Mouse (Mus musculus) cerebellum, postnatal 4 days (tissue): ENCODE data around the gene Klf12.

Experiments
- DNase-seq, 2 experiments: peaks; one replicate each; pipeline ENCODE4 v3.0.0; 2022; ENCODE audit warnings: low spot score in 2 of 2, mixed read lengths in 1 of 2

The Klf12 gene

DNA sequence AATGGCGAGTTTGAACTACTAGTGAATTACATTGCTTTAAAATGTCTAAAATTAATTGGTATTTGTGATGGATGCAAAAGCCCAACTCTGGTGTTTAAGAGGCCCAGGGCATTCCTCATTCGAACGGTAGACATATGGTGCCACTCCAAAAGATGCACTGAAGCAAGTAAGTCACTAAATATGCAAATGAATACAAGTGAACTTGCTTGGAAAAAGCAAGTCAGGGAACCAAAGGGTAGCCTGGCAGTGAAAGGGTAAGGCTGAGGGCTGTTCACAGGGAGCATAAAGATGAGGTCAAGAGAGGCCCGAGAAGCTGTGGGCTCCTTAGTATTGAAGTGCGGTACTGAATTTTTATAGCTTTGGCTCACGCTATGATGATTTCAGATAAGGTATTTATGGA, 242.7 kb downstream of the Klf12 start:
- DNase-seq, result no peak

DNA sequence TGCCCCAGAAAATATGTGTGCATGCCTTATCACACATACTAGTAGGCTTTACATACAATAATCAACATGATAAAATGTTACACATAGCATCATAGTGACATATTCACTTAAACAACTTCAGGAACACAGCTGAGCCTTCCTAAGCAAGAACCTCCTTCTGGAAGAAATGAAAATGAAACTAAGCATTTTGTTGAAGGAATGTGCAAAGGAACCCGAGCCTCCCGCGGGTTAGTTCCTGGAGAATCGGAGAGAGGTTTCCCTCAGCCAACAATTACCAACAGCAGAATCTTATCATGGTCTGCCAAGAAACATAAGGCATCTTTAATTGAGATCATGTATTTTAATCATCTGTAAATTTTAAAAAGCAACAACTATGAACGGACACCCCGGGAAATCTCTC, 257.8 kb downstream of the Klf12 start:
- no peak for DNase-seq

GRCm38 (mm10) chr14:100017219-100017618, 267.3 kb downstream of the Klf12 start:
- DNase-seq, result no peak

DNA sequence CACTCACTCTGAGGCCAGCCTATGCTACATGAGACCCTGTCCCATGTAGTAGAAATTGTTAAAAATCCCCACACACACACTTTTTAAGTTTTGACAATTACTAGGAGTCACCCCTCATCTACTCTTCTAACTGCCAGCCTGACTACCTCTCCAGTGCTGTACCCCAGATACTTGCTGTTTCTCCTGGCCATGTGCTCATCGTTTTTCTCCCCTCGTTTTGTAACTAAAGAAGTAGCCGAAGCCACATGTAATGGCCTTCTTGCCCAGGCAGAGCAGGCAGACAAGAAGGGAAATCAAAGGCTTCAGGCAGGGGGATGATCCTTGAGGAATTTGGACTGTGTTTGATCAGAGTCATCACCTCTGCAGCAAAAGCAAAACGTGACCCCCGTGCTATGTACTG, 274.0 kb downstream of the Klf12 start:
- no peak for DNase-seq

GRCm38 (mm10) chr14:100009790-100010382, 274.6 kb downstream of the Klf12 start:
- peak in 1 of 2 experiments; percentile 17 for DNase-seq

DNA sequence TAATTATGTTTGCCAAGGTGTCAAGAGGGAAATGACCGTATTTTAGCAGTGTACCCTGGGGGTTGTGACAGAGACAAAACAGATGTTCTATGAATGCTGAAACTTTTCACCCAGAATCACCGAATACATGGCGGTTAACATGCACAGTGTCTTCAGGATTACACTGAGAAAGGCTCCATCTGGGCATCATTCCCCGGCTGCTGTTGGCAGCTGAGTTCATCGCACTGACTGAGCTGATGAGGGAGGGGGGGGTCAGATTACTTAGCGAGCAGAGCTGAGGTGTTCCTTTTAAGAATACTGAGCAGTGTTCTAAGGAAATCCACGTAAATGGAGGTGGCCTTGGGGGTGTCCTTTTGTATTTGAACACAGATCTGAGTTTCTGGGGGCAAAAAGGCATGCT, 301.0 kb downstream of the Klf12 start:
- no peak for DNase-seq

GRCm38 (mm10) chr14:99981209-99981608, 303.3 kb downstream of the Klf12 start:
- DNase-seq, result no peak

DNA sequence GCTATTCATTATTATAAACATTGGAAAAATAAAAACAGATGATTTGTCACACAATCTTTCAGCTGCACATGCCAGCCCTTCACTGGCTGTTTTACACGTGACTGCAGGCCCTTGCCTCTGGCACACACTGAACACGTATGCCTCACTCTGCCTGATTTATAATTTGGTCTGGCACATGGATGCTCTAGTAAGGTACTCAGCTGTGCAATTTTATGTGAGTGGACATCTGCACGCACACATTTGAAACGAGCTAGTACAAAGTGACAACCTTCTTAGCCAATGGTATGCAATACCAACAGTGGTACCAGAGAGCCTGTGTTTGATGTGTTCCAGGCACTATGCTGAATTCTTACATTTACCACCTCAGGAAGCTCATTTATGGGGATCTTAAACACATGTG, 316.6 kb downstream of the Klf12 start:
- no peak for DNase-seq

DNA sequence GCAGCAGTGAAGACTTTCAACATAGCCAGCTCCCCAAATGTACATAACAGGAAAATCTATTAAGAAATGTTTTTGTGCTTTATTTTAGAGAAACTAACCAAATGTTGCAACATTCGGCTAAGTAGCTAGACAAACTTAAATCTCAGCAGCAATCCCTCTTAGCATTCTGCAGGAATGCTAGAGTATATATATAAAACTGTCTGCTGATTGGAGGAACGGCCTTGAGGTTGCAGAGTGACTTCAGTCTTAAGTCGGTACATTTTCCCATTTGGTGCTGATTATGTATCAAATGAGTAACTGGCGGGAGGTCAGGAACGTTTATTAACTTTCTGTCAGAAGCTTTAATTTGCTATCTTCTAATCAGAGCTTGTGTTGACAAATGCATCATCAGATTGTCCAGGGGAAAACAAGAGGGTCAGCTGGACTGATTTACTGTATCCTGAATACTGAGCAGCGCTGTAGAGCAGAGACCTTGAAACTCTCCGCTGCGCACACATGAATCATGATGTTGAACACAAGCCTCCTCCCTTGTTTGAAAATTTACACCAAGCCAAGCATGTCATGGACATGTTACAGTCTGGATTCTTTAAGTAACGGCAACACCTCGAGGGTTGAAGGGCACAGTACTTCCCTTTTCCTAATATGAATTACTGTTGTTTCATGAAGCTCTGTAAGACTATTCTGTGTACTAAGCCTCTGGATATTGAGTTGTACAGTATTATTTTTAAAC, 323.8 kb downstream of the Klf12 start:
- DNase-seq, result no peak

DNA sequence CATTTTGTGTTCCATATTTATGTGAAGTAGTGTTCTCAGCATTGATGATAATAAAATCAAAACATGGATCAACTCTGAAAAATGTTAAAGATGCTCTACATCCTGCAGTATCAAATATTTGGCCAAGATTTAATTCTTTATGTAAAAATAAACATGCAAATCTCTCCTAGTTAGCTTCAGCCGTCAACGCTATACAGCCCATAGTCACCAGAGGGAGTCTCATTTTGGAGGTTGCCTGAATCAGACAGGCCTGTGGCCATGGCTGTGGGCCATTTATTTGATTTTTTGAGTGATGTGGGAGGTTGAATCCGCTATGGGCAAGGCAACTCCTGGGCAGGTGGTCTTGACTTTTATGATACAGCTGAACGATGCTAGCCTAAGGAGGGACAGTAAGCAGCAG, 329.3 kb downstream of the Klf12 start:
- no peak for DNase-seq

- no peak for DNase-seq
Observed at GRCm38 (mm10) chr14:99944221-99945108, 340.0 kb downstream of the Klf12 start.

- peak; percentile 62 to 87 for DNase-seq
Observed at GRCm38 (mm10) chr14:99943156-99943555, 341.3 kb downstream of the Klf12 start.

GRCm38 (mm10) chr14:99933456-99933855, 351.0 kb downstream of the Klf12 start:
- DNase-seq, result no peak

DNA sequence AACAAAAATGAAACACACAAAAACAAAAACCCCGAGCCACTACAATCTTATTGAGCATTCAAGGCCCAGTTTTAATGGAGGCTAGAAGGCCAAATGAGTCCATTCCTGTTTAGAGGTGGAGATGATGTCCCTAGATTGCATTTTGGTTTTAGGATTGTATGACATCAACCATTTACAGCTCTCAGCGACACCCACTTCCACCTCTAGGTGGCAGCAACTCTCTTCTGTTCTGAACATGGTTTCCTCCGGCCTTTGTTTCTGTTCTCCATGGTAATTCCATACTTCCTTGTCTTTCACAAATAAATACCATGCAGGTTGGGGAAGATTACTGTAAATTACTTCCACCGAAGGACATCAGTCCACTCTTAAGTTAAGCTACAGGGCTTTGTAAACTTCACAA, 352.6 kb downstream of the Klf12 start:
- peak; percentile 74 to 85 for DNase-seq

DNA sequence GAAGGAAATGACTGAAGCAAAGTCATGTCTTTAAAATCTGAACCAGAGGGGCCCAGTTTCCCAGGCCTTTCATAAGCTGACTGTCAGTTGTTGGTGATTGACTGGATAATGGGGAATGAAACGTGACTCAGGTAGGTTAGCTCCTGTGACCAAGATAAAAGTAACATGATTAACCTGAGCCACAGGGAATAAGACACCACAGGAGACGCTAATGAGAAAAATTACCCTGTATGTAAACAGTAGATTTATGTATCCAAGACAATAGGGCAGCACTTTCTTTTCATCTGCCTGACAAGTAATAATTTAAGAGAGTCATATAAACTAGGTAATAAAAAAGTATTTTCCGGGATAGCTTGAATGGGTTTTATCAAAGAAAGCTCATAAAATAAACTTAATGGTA, 372.6 kb downstream of the Klf12 start:
- DNase-seq, result no peak

DNA sequence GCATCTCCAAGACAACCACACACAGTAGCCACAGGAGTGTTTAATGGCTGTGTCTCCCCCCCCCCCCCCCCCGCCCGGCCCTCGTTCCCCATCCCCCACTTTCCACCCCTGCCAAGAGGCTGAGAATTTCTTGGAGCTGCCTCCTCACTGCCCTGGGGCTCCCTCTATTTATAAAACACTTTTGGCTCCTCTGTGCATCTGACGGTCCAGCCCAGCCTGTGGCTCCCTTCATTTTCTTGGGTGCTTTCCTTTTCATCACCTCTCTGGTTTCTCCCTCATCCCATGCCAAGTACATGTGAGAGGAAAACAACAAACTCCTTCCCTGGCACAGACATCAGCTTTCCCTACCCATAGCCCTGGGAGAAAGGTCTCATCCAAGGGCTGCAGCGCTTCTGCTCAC, 373.6 kb downstream of the Klf12 start:
- no peak for DNase-seq

DNA sequence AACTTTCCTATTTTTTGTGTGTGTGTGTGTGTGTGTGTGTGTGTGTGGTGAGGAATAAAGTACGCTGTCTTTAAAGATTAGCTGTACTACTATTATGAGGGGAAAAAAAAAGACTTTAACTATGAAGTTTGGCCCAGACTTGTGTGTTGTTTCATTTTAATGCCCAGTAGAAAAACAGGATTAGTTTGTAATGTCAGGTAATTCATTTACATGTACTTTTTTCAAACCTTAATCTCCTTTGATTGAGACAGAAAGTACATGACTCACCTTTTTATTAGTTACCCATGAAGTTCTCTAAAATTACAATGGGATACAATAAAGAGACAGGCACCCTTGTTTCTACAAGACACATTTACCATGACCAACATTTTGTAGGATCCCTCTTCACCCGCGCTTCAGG, 383.6 kb downstream of the Klf12 start:
- no peak for DNase-seq

DNA sequence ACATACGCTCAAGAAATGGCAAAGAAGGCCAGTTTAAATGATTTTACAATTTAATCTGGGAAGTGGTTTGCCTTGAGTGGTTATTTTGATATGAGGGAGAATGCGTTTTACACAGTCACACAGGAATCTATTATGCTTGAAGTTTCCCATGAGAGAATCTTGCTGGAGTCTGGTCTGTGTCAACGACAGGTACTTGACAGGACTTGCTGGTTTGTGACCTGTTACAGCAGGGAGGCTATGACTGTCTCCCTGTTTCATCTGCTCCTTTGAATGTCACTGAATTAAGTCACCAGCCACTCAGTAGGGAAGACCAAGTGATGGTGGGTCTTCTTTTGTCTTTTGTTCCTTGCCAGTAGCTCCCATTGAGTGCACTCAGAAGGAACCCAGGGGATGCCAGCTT, 385.6 kb downstream of the Klf12 start:
- DNase-seq, result no peak

DNA sequence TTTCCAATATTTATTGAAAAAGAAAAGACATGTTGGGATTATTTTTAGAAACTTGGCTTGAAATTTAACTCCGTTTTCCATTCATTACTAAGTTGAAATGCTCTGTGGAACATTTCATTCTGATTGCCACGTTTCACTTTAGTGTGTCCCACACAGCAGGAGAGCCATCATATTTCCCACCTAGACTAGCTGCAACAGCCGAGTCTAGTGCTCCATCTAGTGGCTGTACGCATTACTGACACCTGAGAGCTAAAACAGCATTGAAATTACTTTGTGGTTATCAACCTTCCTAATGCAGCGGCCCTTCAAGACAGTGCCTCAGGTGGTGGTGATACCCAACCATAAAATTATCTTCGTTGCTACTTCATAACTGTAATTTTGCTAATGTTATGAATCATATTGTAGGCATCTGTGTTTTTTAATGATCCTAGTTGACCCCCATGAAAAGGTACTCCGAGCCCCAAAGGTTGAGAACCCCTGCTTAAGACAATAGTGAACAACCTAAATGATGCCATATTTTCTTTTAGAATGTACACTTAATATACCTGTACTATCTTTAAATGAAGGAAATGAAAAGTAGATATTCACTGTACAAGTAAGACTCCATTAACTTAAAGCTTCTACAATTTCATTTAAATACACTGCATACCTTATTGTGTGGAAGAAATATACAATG, 389.6 kb downstream of the Klf12 start:
- DNase-seq, result peak; percentile 40 to 70

DNA sequence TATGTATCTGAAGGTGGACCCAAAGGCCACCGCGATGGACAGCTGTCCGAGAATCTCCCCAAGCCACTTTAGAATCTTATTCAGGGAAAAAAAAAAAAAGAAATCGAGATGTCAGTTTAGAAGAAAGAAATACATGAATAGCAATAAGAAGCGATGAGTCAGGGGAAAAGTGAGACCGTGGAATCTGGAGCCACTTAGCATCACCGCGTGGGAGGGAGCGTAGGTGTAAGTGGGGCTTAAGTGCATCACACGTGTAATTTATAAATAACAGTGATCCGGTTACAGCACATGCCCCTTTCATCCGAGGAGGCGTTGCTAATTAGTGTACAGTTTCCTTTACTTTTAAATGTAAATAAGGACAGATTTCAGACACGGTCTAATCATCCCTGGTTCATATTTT, 390.4 kb downstream of the Klf12 start:
- DNase-seq, result no peak

- DNase-seq, result no peak
Observed at GRCm38 (mm10) chr14:99886503-99886902, 398.0 kb downstream of the Klf12 start.

DNA sequence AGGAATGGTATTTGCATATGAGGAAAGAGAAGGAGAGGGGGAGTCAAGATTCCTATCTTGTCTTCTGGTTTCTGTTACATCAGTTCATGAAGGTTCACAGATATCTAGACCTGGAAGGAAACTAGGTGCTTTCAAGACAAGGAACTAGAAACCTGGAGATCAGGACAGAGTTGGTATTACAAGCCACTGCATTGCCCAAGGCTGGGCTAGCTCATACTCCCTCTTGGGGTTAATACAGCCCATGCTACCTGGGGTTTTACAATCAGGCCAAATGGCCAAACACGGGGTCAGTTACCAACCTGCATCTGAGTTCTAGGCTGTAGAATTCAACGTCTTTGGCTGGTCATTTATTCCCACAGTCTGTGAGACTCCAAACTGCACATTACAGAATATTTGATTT, 398.9 kb downstream of the Klf12 start:
- no peak for DNase-seq
